Mouse (Mus musculus): Measurements from ENCODE around the gene Cdt1. TPM values are rescaled to one million over a fixed set of nuclear protein-coding genes. Genes with fewer than 3 reads are reported as not detected.

The Cdt1 gene
- polyA plus RNA-seq, 1 experiment from 2014 or later = 41.1 TPM

- peak within 1 kb of the TSS; percentile 68 for H3K27ac ChIP-seq (ENCODE audit: low read length)
- H3K4me1 ChIP-seq (replicated peaks; ENCODE audit: control insufficient read depth, insufficient read depth, low read length) = peaks cover 24% of the 10 kb centered on the region
- peaks cover 10% of the 10 kb centered on the region for H3K36me3 ChIP-seq (ENCODE audit: control insufficient read depth, insufficient read depth, low read length)
- no peaks in the 10 kb centered on the region for H3K9me3 ChIP-seq (ENCODE audit: control insufficient read depth, low read length)
- whole genome bisulfite sequencing = under 1% methylated on average over 39 of the region's 39 CpGs
- H3K4me3 ChIP-seq (ENCODE audit: low read length) = peak within 1 kb of the TSS; percentile 71
- no peaks in the 10 kb centered on the region for H3K27me3 ChIP-seq (ENCODE audit: control insufficient read depth, insufficient read depth, low read depth, low read length)
- peak within 1 kb of the TSS; percentile 67 for H3K4me2 ChIP-seq (ENCODE audit: low read depth, low read length)
- H3K9ac ChIP-seq (ENCODE audit: low read length) = peak within 1 kb of the TSS; percentile 85
- peak; percentile 91 for ATAC-seq (ENCODE audit: low read depth)
Measured at GRCm38 (mm10) chr8:122576648-122577022, 8.8 kb downstream of the Cdt1 start, which contains the start of gene Aprt. Gene Aprt, minus strand, starts transcription at chr8:122576909.

GRCm38 (mm10) chr8:122577116-122577515, 9.3 kb downstream of the Cdt1 start:
- Histone ChIP-seq H3K9ac (ENCODE audit: low read length) (peak overlapping the region; percentile 52), H3K27ac (ENCODE audit: low read length) (peak overlapping the region; percentile 33; the same call in 1 of the 2 replicates), H3K4me2 (ENCODE audit: low read depth, low read length) (peak overlapping the region; percentile 67), H3K4me1 (replicated peaks; ENCODE audit: control insufficient read depth, insufficient read depth, low read length) (peaks cover 24% of the 10 kb centered on the region), H3K27me3 (ENCODE audit: control insufficient read depth, insufficient read depth, low read depth, low read length) (no peaks in the 10 kb centered on the region), H3K4me3 (ENCODE audit: low read length) (peak overlapping the region; percentile 71), H3K9me3 (ENCODE audit: control insufficient read depth, low read length) (no peaks in the 10 kb centered on the region), H3K36me3 (ENCODE audit: control insufficient read depth, insufficient read depth, low read length) (peaks cover 5% of the 10 kb centered on the region)
- WGBS = 25% methylated on average over 10 of the region's 10 CpGs
- peak; percentile 18; the same call in 1 of the 2 replicates for ATAC-seq (ENCODE audit: low read depth)

GRCm38 (mm10) chr8:122579196-122579595, 11.4 kb downstream of the Cdt1 start:
- no peak overlapping the region for H3K4me3 ChIP-seq (ENCODE audit: low read length)
- peak; percentile 32 for ATAC-seq (ENCODE audit: low read depth)
- H3K9ac ChIP-seq (ENCODE audit: low read length) = no peak overlapping the region
- no peaks in the 10 kb centered on the region for H3K36me3 ChIP-seq (ENCODE audit: control insufficient read depth, insufficient read depth, low read length)
- H3K4me2 ChIP-seq (ENCODE audit: low read depth, low read length) = no peak overlapping the region
- 29% methylated on average over 7 of the region's 7 CpGs for WGBS
- H3K9me3 ChIP-seq (ENCODE audit: control insufficient read depth, low read length) = no peaks in the 10 kb centered on the region
- peaks cover 24% of the 10 kb centered on the region for H3K4me1 ChIP-seq (replicated peaks; ENCODE audit: control insufficient read depth, insufficient read depth, low read length)
- H3K27me3 ChIP-seq (ENCODE audit: control insufficient read depth, insufficient read depth, low read depth, low read length) = no peaks in the 10 kb centered on the region
- H3K27ac ChIP-seq (ENCODE audit: low read length) = peak overlapping the region; percentile 36

- Histone ChIP-seq H3K4me3 (ENCODE audit: low read length) (no peak overlapping the region), H3K36me3 (ENCODE audit: control insufficient read depth, insufficient read depth, low read length) (no peaks in the 10 kb centered on the region), H3K9ac (ENCODE audit: low read length) (no peak overlapping the region), H3K9me3 (ENCODE audit: control insufficient read depth, low read length) (no peaks in the 10 kb centered on the region), H3K27ac (ENCODE audit: low read length) (no peak overlapping the region), H3K4me1 (replicated peaks; ENCODE audit: control insufficient read depth, insufficient read depth, low read length) (peaks cover 10% of the 10 kb centered on the region), H3K27me3 (ENCODE audit: control insufficient read depth, insufficient read depth, low read depth, low read length) (no peaks in the 10 kb centered on the region), H3K4me2 (ENCODE audit: low read depth, low read length) (no peak overlapping the region)
- ATAC-seq (ENCODE audit: low read depth) = no peak
- WGBS = 19% methylated on average over 14 of the region's 15 CpGs
Measured at GRCm38 (mm10) chr8:122580926-122581325, 13.1 kb downstream of the Cdt1 start.

- H3K36me3 ChIP-seq (ENCODE audit: control insufficient read depth, insufficient read depth, low read length) = no peaks in the 10 kb centered on the region
- no peaks in the 10 kb centered on the region for H3K27me3 ChIP-seq (ENCODE audit: control insufficient read depth, insufficient read depth, low read depth, low read length)
- no peaks in the 10 kb centered on the region for H3K4me1 ChIP-seq (replicated peaks; ENCODE audit: control insufficient read depth, insufficient read depth, low read length)
- H3K9me3 ChIP-seq (ENCODE audit: control insufficient read depth, low read length) = no peaks in the 10 kb centered on the region
- no peak overlapping the region for H3K4me2 ChIP-seq (ENCODE audit: low read depth, low read length)
- ATAC-seq (ENCODE audit: low read depth) = no peak
- 81% methylated on average over 9 of the region's 9 CpGs for WGBS
- no peak overlapping the region for H3K4me3 ChIP-seq (ENCODE audit: low read length)
- H3K9ac ChIP-seq (ENCODE audit: low read length) = no peak overlapping the region
- H3K27ac ChIP-seq (ENCODE audit: low read length) = no peak overlapping the region
Measured at GRCm38 (mm10) chr8:122584981-122585380, 17.2 kb downstream of the Cdt1 start.

- H3K9me3 ChIP-seq (ENCODE audit: control insufficient read depth, low read length) = no peaks in the 10 kb centered on the region
- H3K27me3 ChIP-seq (ENCODE audit: control insufficient read depth, insufficient read depth, low read depth, low read length) = no peaks in the 10 kb centered on the region
- H3K4me2 ChIP-seq (ENCODE audit: low read depth, low read length) = no peak overlapping the region
- H3K9ac ChIP-seq (ENCODE audit: low read length) = no peak overlapping the region
- 31% methylated on average over 14 of the region's 14 CpGs for WGBS
- no peak overlapping the region for H3K4me3 ChIP-seq (ENCODE audit: low read length)
- no peaks in the 10 kb centered on the region for H3K36me3 ChIP-seq (ENCODE audit: control insufficient read depth, insufficient read depth, low read length)
- H3K27ac ChIP-seq (ENCODE audit: low read length) = no peak overlapping the region
- no peak for ATAC-seq (ENCODE audit: low read depth)
- no peaks in the 10 kb centered on the region for H3K4me1 ChIP-seq (replicated peaks; ENCODE audit: control insufficient read depth, insufficient read depth, low read length)
Measured at GRCm38 (mm10) chr8:122585411-122585891, 17.6 kb downstream of the Cdt1 start.

GRCm38 (mm10) chr8:122586171-122586570, 18.4 kb downstream of the Cdt1 start:
- Histone ChIP-seq H3K9ac (ENCODE audit: low read length) (no peak overlapping the region), H3K27ac (ENCODE audit: low read length) (no peak overlapping the region), H3K9me3 (ENCODE audit: control insufficient read depth, low read length) (no peaks in the 10 kb centered on the region), H3K4me1 (replicated peaks; ENCODE audit: control insufficient read depth, insufficient read depth, low read length) (no peaks in the 10 kb centered on the region), H3K4me3 (ENCODE audit: low read length) (no peak overlapping the region), H3K36me3 (ENCODE audit: control insufficient read depth, insufficient read depth, low read length) (no peaks in the 10 kb centered on the region), H3K27me3 (ENCODE audit: control insufficient read depth, insufficient read depth, low read depth, low read length) (no peaks in the 10 kb centered on the region), H3K4me2 (ENCODE audit: low read depth, low read length) (no peak overlapping the region)
- no peak for ATAC-seq (ENCODE audit: low read depth)
- WGBS = 66% methylated on average over 7 of the region's 7 CpGs

- no peaks in the 10 kb centered on the region for H3K36me3 ChIP-seq (ENCODE audit: control insufficient read depth, insufficient read depth, low read length)
- no peaks in the 10 kb centered on the region for H3K27me3 ChIP-seq (ENCODE audit: control insufficient read depth, insufficient read depth, low read depth, low read length)
- H3K9me3 ChIP-seq (ENCODE audit: control insufficient read depth, low read length) = no peaks in the 10 kb centered on the region
- no peak overlapping the region for H3K27ac ChIP-seq (ENCODE audit: low read length)
- H3K9ac ChIP-seq (ENCODE audit: low read length) = no peak overlapping the region
- no peak overlapping the region for H3K4me2 ChIP-seq (ENCODE audit: low read depth, low read length)
- H3K4me1 ChIP-seq (replicated peaks; ENCODE audit: control insufficient read depth, insufficient read depth, low read length) = no peaks in the 10 kb centered on the region
- no peak for ATAC-seq (ENCODE audit: low read depth)
- no peak overlapping the region for H3K4me3 ChIP-seq (ENCODE audit: low read length)
- WGBS = 79% methylated on average over 10 of the region's 10 CpGs
Measured at GRCm38 (mm10) chr8:122586749-122587148, 18.9 kb downstream of the Cdt1 start.

GRCm38 (mm10) chr8:122593240-122593639, 25.4 kb downstream of the Cdt1 start:
- 53% methylated on average over 12 of the region's 12 CpGs for WGBS
- H3K9ac ChIP-seq (ENCODE audit: low read length) = no peak overlapping the region
- H3K4me2 ChIP-seq (ENCODE audit: low read depth, low read length) = no peak overlapping the region
- H3K27me3 ChIP-seq (ENCODE audit: control insufficient read depth, insufficient read depth, low read depth, low read length) = no peaks in the 10 kb centered on the region
- no peaks in the 10 kb centered on the region for H3K36me3 ChIP-seq (ENCODE audit: control insufficient read depth, insufficient read depth, low read length)
- no peak overlapping the region for H3K27ac ChIP-seq (ENCODE audit: low read length)
- no peaks in the 10 kb centered on the region for H3K9me3 ChIP-seq (ENCODE audit: control insufficient read depth, low read length)
- no peaks in the 10 kb centered on the region for H3K4me1 ChIP-seq (replicated peaks; ENCODE audit: control insufficient read depth, insufficient read depth, low read length)
- H3K4me3 ChIP-seq (ENCODE audit: low read length) = no peak overlapping the region
- ATAC-seq (ENCODE audit: low read depth) = no peak

All from lung, embryonic 16.5 days (tissue).